10 mouse cellular contexts compared by ENCODE assay signal in genomic region chr3:41422615-41423579, GRCm38 (mm10).
A peak's percentile ranks its signal among the peaks of the same experiment; 100 is the strongest.
DNase-seq lines count a peak whose midpoint lies in the region; ATAC-seq and TF ChIP-seq lines count a peak whose summit lies in the region.
"Had no signal": no experiment of that assay in that cellular context is flagged by ENCODE, and none has a peak within 500 bp of the region (broad histone marks: within the 10 kb centered on the region; RNA-seq: fewer than 3 reads in every experiment).

No protein-coding gene starts in this region.

- no peak overlapping the region for H3K9ac ChIP-seq in kidney, embryonic 16.5 days (replicated peaks; ENCODE audit: low read length)
- H3K9ac ChIP-seq in limb, embryonic 13.5 days: no peak overlapping the region
- H3K9ac ChIP-seq: embryonic facial prominence, embryonic 13.5 days had no signal

- no peak for DNase-seq in kidney, postnatal 25 days
- DNase-seq in G1E (ENCODE audit: low spot score): peak; percentile 43
- DNase-seq in embryo, embryonic 11 days: peak; percentile 45
- no peak for DNase-seq in cerebellum, adult 11 months

- no peaks in the 10 kb centered on the region for H3K9me3 ChIP-seq in kidney, embryonic 16.5 days (ENCODE audit: low read length)
- H3K9me3 ChIP-seq in G1E (replicated peaks): no peaks in the 10 kb centered on the region
- no peaks in the 10 kb centered on the region for H3K9me3 ChIP-seq in limb, embryonic 13.5 days
- H3K9me3 ChIP-seq: embryonic facial prominence, embryonic 13.5 days had no signal

- ATAC-seq in kidney, embryonic 16.5 days (ENCODE audit: low FRiP score, low TSS enrichment): peak; percentile 60; the same call in 1 of the 2 replicates
- ATAC-seq in G1E (ENCODE audit: extremely low read depth, insufficient number of reproducible peaks, low FRiP score, poor library complexity, severe bottlenecking): peak; percentile 55
- ATAC-seq in limb, embryonic 13.5 days (ENCODE audit: low FRiP score, low read depth): no peak; the same call in 1 of the 2 replicates
- ATAC-seq in frontal cortex, adult (ENCODE audit: low TSS enrichment): no peak

- no peak overlapping the region for H3K4me3 ChIP-seq in kidney, embryonic 16.5 days (ENCODE audit: low read length)
- H3K4me3 ChIP-seq in G1E (ENCODE audit: low read depth, low read length): peak overlapping the region; percentile 47; the same call in 1 of the 2 replicates
- H3K4me3 ChIP-seq in limb, embryonic 13.5 days: no peak overlapping the region
- H3K4me3 ChIP-seq: embryonic facial prominence, embryonic 13.5 days; heart, adult 2 months had no signal

- no peak overlapping the region; the same call in 1 of the 2 replicates for H3K4me2 ChIP-seq in kidney, embryonic 16.5 days (replicated peaks; ENCODE audit: low read depth, low read length)
- 0 out of 2 replicates have a peak overlapping the region, but pooled peaks have one; percentile 14 for H3K4me2 ChIP-seq in limb, embryonic 13.5 days (replicated peaks)
- H3K4me2 ChIP-seq: embryonic facial prominence, embryonic 13.5 days had no signal

- no peak for TF ChIP-seq CTCF in G1E (IDR thresholded peaks at IDR 0.05; ENCODE audit: low read depth, low read length)

- no peaks in the 10 kb centered on the region for H3K27me3 ChIP-seq in kidney, embryonic 16.5 days (ENCODE audit: insufficient read depth, low read length)
- no peaks in the 10 kb centered on the region for H3K27me3 ChIP-seq in G1E (ENCODE audit: insufficient read depth, low read length)
- H3K27me3 ChIP-seq in limb, embryonic 13.5 days: no peaks in the 10 kb centered on the region
- H3K27me3 ChIP-seq: embryonic facial prominence, embryonic 13.5 days had no signal

- WGBS in kidney, embryonic 16.5 days: 18% methylated on average over 14 of the region's 14 CpGs
- 12% methylated on average over 14 of the region's 14 CpGs for WGBS in limb, embryonic 13.5 days

- H3K27ac ChIP-seq in kidney, embryonic 16.5 days (ENCODE audit: low read length): no peak overlapping the region
- no peak overlapping the region for H3K27ac ChIP-seq in limb, embryonic 13.5 days
- H3K27ac ChIP-seq: embryonic facial prominence, embryonic 13.5 days; heart, adult 2 months; macrophage had no signal

- peaks cover 7% of the 10 kb centered on the region for H3K4me1 ChIP-seq in kidney, embryonic 16.5 days (ENCODE audit: insufficient read depth, low read length)
- peaks cover 65% of the 10 kb centered on the region for H3K4me1 ChIP-seq in G1E (ENCODE audit: insufficient read depth, low read depth, low read length)
- H3K4me1 ChIP-seq in limb, embryonic 13.5 days: peaks cover 12% of the 10 kb centered on the region

- H3K36me3 ChIP-seq in kidney, embryonic 16.5 days (ENCODE audit: insufficient read depth, low read length): no peaks in the 10 kb centered on the region
- no peaks in the 10 kb centered on the region for H3K36me3 ChIP-seq in G1E (replicated peaks)
- no peaks in the 10 kb centered on the region for H3K36me3 ChIP-seq in limb, embryonic 13.5 days
- H3K36me3 ChIP-seq: embryonic facial prominence, embryonic 13.5 days had no signal

Comparison
In these comparisons a context has a peak if more than half of its experiments do, and no peak if none do; other contexts are left out.
1. ATAC-seq: peak in kidney, embryonic 16.5 days (single experiment) and G1E (single experiment); none in limb, embryonic 13.5 days (single experiment) and frontal cortex, adult (single experiment).
2. DNase-seq: peak in G1E (single experiment) and embryo, embryonic 11 days (single experiment); none in kidney, postnatal 25 days (0 of 2) and cerebellum, adult 11 months (single experiment).